Mouse (Mus musculus): ENCODE data around the gene Icam2. TPM values are rescaled to one million over a fixed set of nuclear protein-coding genes. Genes with fewer than 3 reads are reported as not detected.
"Not testable (repeated sequence)": the region's sequence is repeated elsewhere in the genome, so short reads cannot be mapped to it uniquely, and the experiment has no call there.

The Icam2 gene
- polyA plus RNA-seq, 1 experiment from 2014 or later = 77.7 TPM

DNA sequence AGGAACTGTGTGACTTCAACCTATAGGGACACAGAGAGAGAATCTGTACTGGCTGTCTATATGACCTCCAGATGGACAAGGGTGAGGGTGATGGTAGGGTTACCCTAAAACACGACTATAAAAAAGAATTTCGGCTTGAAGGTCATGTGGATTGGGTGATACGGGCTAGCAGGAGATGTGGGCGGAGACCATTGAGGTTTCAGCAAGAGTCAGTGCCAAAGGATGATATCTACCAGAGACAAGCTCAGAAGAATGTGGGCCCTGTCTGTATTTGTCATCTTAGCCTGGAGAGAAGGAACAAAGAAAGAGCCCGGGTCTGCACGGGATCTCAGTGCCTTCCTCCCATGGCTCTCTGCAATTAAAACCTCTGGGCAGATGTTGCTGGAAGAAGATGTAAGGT is 38.1 kb downstream of the Icam2 start:
- peaks cover 10% of the 10 kb centered on the region; the same call in 1 of the 2 replicates for H3K4me1 ChIP-seq
- no peak overlapping the region for H3K4me2 ChIP-seq
- ATAC-seq (ENCODE audit: extremely low read depth, insufficient number of reproducible peaks, low FRiP score, low TSS enrichment) = no peak
- no peak overlapping the region for H3K9ac ChIP-seq
- no peaks in the 10 kb centered on the region for H3K9me3 ChIP-seq
- 70% methylated on average over 6 of the region's 6 CpGs for WGBS
- H3K27ac ChIP-seq (replicated peaks) = no peak overlapping the region
- H3K36me3 ChIP-seq = no peaks in the 10 kb centered on the region
- no peak overlapping the region for H3K4me3 ChIP-seq
- H3K27me3 ChIP-seq (replicated peaks) = no peaks in the 10 kb centered on the region

GRCm38 (mm10) chr11:106344910-106345309 is 43.0 kb downstream of the Icam2 start:
- Histone ChIP-seq H3K4me3 (no peak overlapping the region), H3K4me1 (peaks cover 12% of the 10 kb centered on the region), H3K36me3 (no peaks in the 10 kb centered on the region), H3K9ac (no peak overlapping the region), H3K4me2 (no peak overlapping the region), H3K27ac (replicated peaks) (no peak overlapping the region), H3K27me3 (replicated peaks) (peaks cover 6% of the 10 kb centered on the region; the same call in 1 of the 2 replicates), H3K9me3 (no peaks in the 10 kb centered on the region)
- WGBS = 51% methylated on average over 6 of the region's 6 CpGs
- no peak for ATAC-seq (ENCODE audit: extremely low read depth, insufficient number of reproducible peaks, low FRiP score, low TSS enrichment)

GRCm38 (mm10) chr11:106340990-106341520 is 46.8 kb downstream of the Icam2 start:
- Histone ChIP-seq H3K9me3 (no peaks in the 10 kb centered on the region), H3K27ac (replicated peaks) (no peak overlapping the region), H3K9ac (0 out of 2 replicates have a peak overlapping the region, but pooled peaks have one; percentile 28), H3K36me3 (no peaks in the 10 kb centered on the region), H3K27me3 (replicated peaks) (peaks cover 6% of the 10 kb centered on the region; the same call in 1 of the 2 replicates), H3K4me2 (no peak overlapping the region), H3K4me1 (peaks cover 18% of the 10 kb centered on the region), H3K4me3 (no peak overlapping the region)
- WGBS = 67% methylated on average over 9 of the region's 9 CpGs
- ATAC-seq (ENCODE audit: extremely low read depth, insufficient number of reproducible peaks, low FRiP score, low TSS enrichment) = no peak

GRCm38 (mm10) chr11:106339323-106339722 is 48.6 kb downstream of the Icam2 start:
- H3K4me3 ChIP-seq; H3K36me3 ChIP-seq; H3K27me3 ChIP-seq (replicated peaks); ATAC-seq (ENCODE audit: extremely low read depth, insufficient number of reproducible peaks, low FRiP score, low TSS enrichment); H3K4me2 ChIP-seq; H3K9ac ChIP-seq; H3K27ac ChIP-seq (replicated peaks); H3K9me3 ChIP-seq: not testable (repeated sequence)
- 80% methylated on average over 4 of the region's 4 CpGs for WGBS
- peaks cover 19% of the 10 kb centered on the region for H3K4me1 ChIP-seq

GRCm38 (mm10) chr11:106338870-106339269 is 49.0 kb downstream of the Icam2 start:
- peaks cover 23% of the 10 kb centered on the region for H3K4me1 ChIP-seq
- ATAC-seq (ENCODE audit: extremely low read depth, insufficient number of reproducible peaks, low FRiP score, low TSS enrichment) = no peak
- H3K9ac ChIP-seq = no peak overlapping the region
- no peaks in the 10 kb centered on the region for H3K36me3 ChIP-seq
- 73% methylated on average over 7 of the region's 7 CpGs for WGBS
- peaks cover 5% of the 10 kb centered on the region; the same call in 1 of the 2 replicates for H3K27me3 ChIP-seq (replicated peaks)
- H3K27ac ChIP-seq (replicated peaks) = no peak overlapping the region
- no peak overlapping the region for H3K4me2 ChIP-seq
- no peak overlapping the region for H3K4me3 ChIP-seq
- H3K9me3 ChIP-seq = no peaks in the 10 kb centered on the region

- H3K4me3 ChIP-seq = no peak overlapping the region
- 78% methylated on average over 5 of the region's 5 CpGs for WGBS
- ATAC-seq (ENCODE audit: extremely low read depth, insufficient number of reproducible peaks, low FRiP score, low TSS enrichment) = no peak
- no peak overlapping the region for H3K4me2 ChIP-seq
- H3K9me3 ChIP-seq = no peaks in the 10 kb centered on the region
- H3K36me3 ChIP-seq = no peaks in the 10 kb centered on the region
- H3K27me3 ChIP-seq (replicated peaks) = no peaks in the 10 kb centered on the region
- H3K27ac ChIP-seq (replicated peaks) = no peak overlapping the region
- peaks cover 25% of the 10 kb centered on the region for H3K4me1 ChIP-seq
- H3K9ac ChIP-seq = no peak overlapping the region
Observed at GRCm38 (mm10) chr11:106338029-106338428, 49.8 kb downstream of the Icam2 start.

- H3K27me3 ChIP-seq (replicated peaks) = no peaks in the 10 kb centered on the region
- no peak overlapping the region for H3K4me2 ChIP-seq
- peaks cover 37% of the 10 kb centered on the region for H3K4me1 ChIP-seq
- H3K9me3 ChIP-seq = no peaks in the 10 kb centered on the region
- WGBS = 3% methylated on average over 2 of the region's 2 CpGs
- H3K4me3 ChIP-seq = no peak overlapping the region
- ATAC-seq (ENCODE audit: extremely low read depth, insufficient number of reproducible peaks, low FRiP score, low TSS enrichment) = no peak
- no peak overlapping the region for H3K9ac ChIP-seq
- H3K27ac ChIP-seq (replicated peaks) = no peak overlapping the region
- H3K36me3 ChIP-seq = no peaks in the 10 kb centered on the region
Observed at GRCm38 (mm10) chr11:106334066-106334465, 53.8 kb downstream of the Icam2 start.

- Histone ChIP-seq H3K9ac (no peak overlapping the region), H3K36me3 (no peaks in the 10 kb centered on the region), H3K27me3 (replicated peaks) (no peaks in the 10 kb centered on the region), H3K27ac (replicated peaks) (0 out of 2 replicates have a peak overlapping the region, but pooled peaks have one; percentile 45), H3K4me2 (no peak overlapping the region), H3K4me1 (peaks cover 45% of the 10 kb centered on the region), H3K4me3 (no peak overlapping the region), H3K9me3 (no peaks in the 10 kb centered on the region)
- ATAC-seq (ENCODE audit: extremely low read depth, insufficient number of reproducible peaks, low FRiP score, low TSS enrichment) = no peak
- 41% methylated on average over 4 of the region's 4 CpGs for WGBS
Observed at GRCm38 (mm10) chr11:106332458-106332857, 55.4 kb downstream of the Icam2 start.

DNA sequence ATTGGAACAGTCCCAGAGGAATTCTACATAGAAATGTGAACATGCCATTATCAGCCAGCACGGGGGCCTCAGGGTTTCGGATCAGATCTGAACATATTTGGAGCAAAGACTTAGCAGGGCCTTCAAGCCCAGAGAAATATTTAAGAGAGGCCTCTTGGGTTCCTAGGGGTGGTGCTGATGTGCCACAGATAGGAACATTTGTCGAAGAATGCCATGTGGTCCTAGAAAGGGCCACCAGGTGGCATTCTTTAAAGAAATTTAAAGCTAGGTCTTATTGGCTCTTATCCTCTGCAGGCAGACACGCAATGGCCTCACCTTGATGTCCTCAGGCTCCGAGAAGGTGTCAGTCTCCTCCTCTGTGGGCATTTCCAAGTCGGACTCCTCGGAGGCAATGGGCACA is 58.2 kb downstream of the Icam2 start:
- no peak for ATAC-seq (ENCODE audit: extremely low read depth, insufficient number of reproducible peaks, low FRiP score, low TSS enrichment)
- H3K36me3 ChIP-seq = no peaks in the 10 kb centered on the region
- no peaks in the 10 kb centered on the region for H3K9me3 ChIP-seq
- no peak overlapping the region for H3K4me3 ChIP-seq
- peaks cover 54% of the 10 kb centered on the region for H3K4me1 ChIP-seq
- peak overlapping the region; percentile 35; the same call in 1 of the 2 replicates for H3K9ac ChIP-seq
- peak overlapping the region; percentile 80 for H3K27ac ChIP-seq (replicated peaks)
- 37% methylated on average over 7 of the region's 7 CpGs for WGBS
- no peaks in the 10 kb centered on the region for H3K27me3 ChIP-seq (replicated peaks)
- H3K4me2 ChIP-seq = peak overlapping the region; percentile 34

DNA sequence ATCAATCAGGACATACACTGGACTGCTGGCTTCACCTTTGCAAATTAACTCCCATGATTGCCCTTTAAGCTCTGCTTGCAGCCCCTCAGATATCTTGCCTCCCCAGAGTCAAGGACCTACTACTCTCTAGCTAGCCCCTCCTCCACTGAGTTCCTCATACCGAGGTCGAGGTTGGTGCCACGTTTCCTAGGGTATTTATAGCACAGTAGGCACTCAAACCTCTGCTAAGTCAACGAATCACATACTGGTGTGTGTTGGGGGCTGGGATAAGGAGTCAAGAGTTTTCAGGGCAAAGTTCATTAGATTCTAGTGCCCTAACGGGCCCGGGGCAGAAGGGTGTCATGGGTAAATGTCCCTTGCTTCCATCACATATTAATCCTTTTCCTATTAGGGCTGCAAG is 58.7 kb downstream of the Icam2 start:
- Histone ChIP-seq H3K27me3 (replicated peaks) (no peaks in the 10 kb centered on the region), H3K27ac (replicated peaks) (peak overlapping the region; percentile 80), H3K9me3 (no peaks in the 10 kb centered on the region), H3K4me3 (no peak overlapping the region), H3K9ac (peak overlapping the region; percentile 35; the same call in 1 of the 2 replicates), H3K36me3 (no peaks in the 10 kb centered on the region), H3K4me1 (peaks cover 52% of the 10 kb centered on the region), H3K4me2 (peak overlapping the region; percentile 34)
- ATAC-seq (ENCODE audit: extremely low read depth, insufficient number of reproducible peaks, low FRiP score, low TSS enrichment) = peak; percentile 48; the same call in 1 of the 2 replicates
- WGBS = 19% methylated on average over 6 of the region's 6 CpGs

DNA sequence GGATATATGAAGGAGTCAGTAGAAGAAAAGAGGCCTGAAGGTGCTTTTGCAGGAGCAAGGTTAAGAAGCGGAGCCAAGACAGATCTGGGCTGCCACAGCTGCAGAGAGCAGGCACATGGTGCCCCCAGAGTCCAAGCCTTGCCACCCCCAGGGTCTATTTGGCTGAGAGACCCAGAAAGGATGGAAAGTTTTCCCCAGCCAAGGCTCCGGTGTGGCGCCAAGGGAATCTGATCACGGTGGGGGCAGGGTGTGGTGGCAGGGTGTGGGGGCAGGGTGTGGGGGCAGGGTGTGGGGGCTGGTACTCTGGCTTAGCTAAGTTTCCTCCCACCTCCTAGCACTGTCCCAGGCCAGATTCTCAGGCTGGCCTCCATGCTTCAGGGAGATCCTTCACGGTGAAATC is 59.4 kb downstream of the Icam2 start:
- peaks cover 50% of the 10 kb centered on the region for H3K4me1 ChIP-seq
- peak overlapping the region; percentile 80; the same call in 1 of the 2 replicates for H3K27ac ChIP-seq (replicated peaks)
- no peak overlapping the region for H3K9ac ChIP-seq
- H3K9me3 ChIP-seq = no peaks in the 10 kb centered on the region
- 0 out of 2 replicates have a peak overlapping the region, but pooled peaks have one; percentile 34 for H3K4me2 ChIP-seq
- ATAC-seq (ENCODE audit: extremely low read depth, insufficient number of reproducible peaks, low FRiP score, low TSS enrichment) = no peak
- no peaks in the 10 kb centered on the region for H3K36me3 ChIP-seq
- H3K27me3 ChIP-seq (replicated peaks) = no peaks in the 10 kb centered on the region
- no peak overlapping the region for H3K4me3 ChIP-seq
- WGBS = 20% methylated on average over 5 of the region's 5 CpGs

Data from heart, embryonic 13.5 days (tissue).